8 mouse cellular contexts compared by ENCODE assay signal in the genomic region with DNA sequence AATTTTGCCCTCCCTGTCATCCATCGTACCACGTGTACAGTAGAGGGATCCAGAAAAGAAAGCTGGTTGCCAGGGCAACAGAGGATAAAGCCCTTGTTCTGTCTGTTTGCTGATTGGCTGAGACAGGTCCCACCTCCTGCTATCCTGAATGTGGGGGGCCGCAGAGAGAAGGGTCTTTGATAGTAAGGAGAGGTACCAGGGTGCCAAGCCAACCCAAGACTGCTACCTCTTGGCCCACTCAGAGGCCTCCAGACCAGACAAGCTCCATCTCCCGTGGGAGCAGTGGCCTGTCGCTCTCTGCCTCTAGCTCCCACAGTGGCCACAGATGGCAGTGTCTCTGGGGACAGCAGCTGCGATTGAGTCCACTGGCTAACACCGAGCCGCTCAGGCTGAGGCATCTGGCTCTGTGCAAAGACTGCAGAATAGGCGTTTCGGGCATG. TPM values are rescaled to one million over a fixed set of nuclear protein-coding genes. Genes with fewer than 3 reads are reported as not detected.
DNase-seq lines count a peak whose midpoint lies in the region; ATAC-seq and TF ChIP-seq lines count a peak whose summit lies in the region.

No protein-coding gene starts in this region.

- TF ChIP-seq CTCF in testis, adult 2 months (IDR thresholded peaks at IDR 0.05; ENCODE audit: control insufficient read depth, insufficient read depth, insufficient replicate concordance, low read depth, low read length), result no peak
- no peak; the same call in 1 of the 2 replicates for TF ChIP-seq CTCF in lung, postnatal 0 days (IDR thresholded peaks at IDR 0.05)

- H3K4me1 ChIP-seq in testis, adult 2 months (ENCODE audit: control insufficient read depth, insufficient read depth, low read length), result peaks cover 6% of the 10 kb centered on the region
- H3K4me1 ChIP-seq in lung, postnatal 0 days (ENCODE audit: insufficient read depth, low read depth, low read length), result no peaks in the 10 kb centered on the region

- H3K4me3 ChIP-seq in testis, adult 2 months (ENCODE audit: control insufficient read depth, low read depth, low read length), result peak overlapping the region; percentile 68
- H3K4me3 ChIP-seq in lung, postnatal 0 days (ENCODE audit: low read depth, low read length), result no peak overlapping the region

- no peak overlapping the region for H3K9ac ChIP-seq in lung, postnatal 0 days (replicated peaks; ENCODE audit: low read depth)

- H3K4me2 ChIP-seq in lung, postnatal 0 days (replicated peaks; ENCODE audit: low read depth, low read length), result no peak overlapping the region

- no peaks in the 10 kb centered on the region for H3K36me3 ChIP-seq in testis, adult 2 months (ENCODE audit: control insufficient read depth, insufficient read depth, low read length)
- H3K36me3 ChIP-seq in lung, postnatal 0 days (ENCODE audit: insufficient read depth, low read length), result no peaks in the 10 kb centered on the region

- no peaks in the 10 kb centered on the region for H3K9me3 ChIP-seq in lung, postnatal 0 days (ENCODE audit: low read length)

- TF ChIP-seq POLR2A in testis, adult 2 months (IDR thresholded peaks at IDR 0.05; ENCODE audit: control insufficient read depth, low read depth, low read length), result no peak; the same call in 1 of the 2 replicates

- no peak overlapping the region for H3K27ac ChIP-seq in testis, adult 2 months (ENCODE audit: control insufficient read depth, insufficient read depth, low read depth, low read length)
- no peak overlapping the region for H3K27ac ChIP-seq in lung, postnatal 0 days (ENCODE audit: low read length)

- H3K27me3 ChIP-seq in testis, adult 2 months (ENCODE audit: control insufficient read depth, insufficient read depth, low read length), result no peaks in the 10 kb centered on the region
- H3K27me3 ChIP-seq in lung, postnatal 0 days (replicated peaks; ENCODE audit: insufficient read depth, low read length), result no peaks in the 10 kb centered on the region

- 19% methylated on average over 10 of the region's 10 CpGs for WGBS in lung, postnatal 0 days

- no peak for DNase-seq in testis, postnatal 10 days (ENCODE audit: low spot score)
- DNase-seq in frontal cortex, adult 2 months (ENCODE audit: extremely low spot score in 1 of 2, low spot score in 1 of 2), result peak; percentile 92
- DNase-seq in left cerebral cortex, adult 9 months (ENCODE audit: low spot score in 2 of 2), result peak; percentile 87 to 93
- peak; percentile 85 for DNase-seq in retina, postnatal 1 day
- DNase-seq in lung, postnatal 0 days (ENCODE audit: low spot score), result no peak
- no peak for DNase-seq in spleen, postnatal 4 days (ENCODE audit: low spot score in 2 of 2)

- no peak for ATAC-seq in lung, postnatal 0 days
- ATAC-seq in CD4-positive, CD25-positive, alpha-beta regulatory T cell, adult 4 months, result no peak

- no peak for TF ChIP-seq EP300 in lung, postnatal 0 days (IDR thresholded peaks at IDR 0.05)

RNA-seq across cellular contexts. Expression of a gene that starts 3.8 kb away (rescaled TPM):
- 7.8 and 9.4 TPM in 2 replicates for polyA plus RNA-seq in testis, adult 2 months (2012; rRNA removed)
- polyA plus RNA-seq in frontal cortex, adult 2 months (2012; rRNA removed), result 176 and 182 TPM in 2 replicates
- not detected in 2 replicates for polyA plus RNA-seq in lung, postnatal 0 days (2015; fragmentation: Nextera tagmentation; extraction: Ambion mirVana)
- polyA plus RNA-seq in CD4-positive, CD25-positive, alpha-beta regulatory T cell, adult 4 months (2017; shearing (Covaris generic)), result not detected

RNA-seq across cellular contexts. Expression of a gene that starts 11.4 kb away (rescaled TPM):
- 14.6 and 21.3 TPM in 2 replicates for polyA plus RNA-seq in testis, adult 2 months (2012; rRNA removed)
- polyA plus RNA-seq in frontal cortex, adult 2 months (2012; rRNA removed), result 6.4 and 9.1 TPM in 2 replicates
- polyA plus RNA-seq in lung, postnatal 0 days (2015; fragmentation: Nextera tagmentation; extraction: Ambion mirVana), result 3.9 and 4.3 TPM in 2 replicates
- 10 to 100 TPM in 1 of 2 experiments, 1 to 10 TPM in 1; 6.7 to 18.5 TPM for polyA plus RNA-seq in CD4-positive, CD25-positive, alpha-beta regulatory T cell, adult 4 months (2017; shearing (Covaris generic))

RNA-seq across cellular contexts. Expression of a gene that starts 18.7 kb away (rescaled TPM):
- 12.1 and 14.0 TPM in 2 replicates for polyA plus RNA-seq in testis, adult 2 months (2012; rRNA removed)
- 344 and 374 TPM in 2 replicates for polyA plus RNA-seq in frontal cortex, adult 2 months (2012; rRNA removed)
- 0.11 and 0.26 TPM in 2 replicates for polyA plus RNA-seq in lung, postnatal 0 days (2015; fragmentation: Nextera tagmentation; extraction: Ambion mirVana)
- polyA plus RNA-seq in CD4-positive, CD25-positive, alpha-beta regulatory T cell, adult 4 months (2017; shearing (Covaris generic)), result not detected

RNA-seq across cellular contexts. Expression of a gene that starts 31.8 kb away (rescaled TPM):
- polyA plus RNA-seq in testis, adult 2 months (2012; rRNA removed), result 7.2 and 8.0 TPM in 2 replicates
- 1.4 and 2.6 TPM in 2 replicates for polyA plus RNA-seq in frontal cortex, adult 2 months (2012; rRNA removed)
- polyA plus RNA-seq in lung, postnatal 0 days (2015; fragmentation: Nextera tagmentation; extraction: Ambion mirVana), result 0.07 and 0.49 TPM in 2 replicates
- polyA plus RNA-seq in CD4-positive, CD25-positive, alpha-beta regulatory T cell, adult 4 months (2017; shearing (Covaris generic)), result 10 to 100 TPM in 1 of 2 experiments, 1 to 10 TPM in 1; 2.2 to 10.5 TPM

RNA-seq across cellular contexts. Expression of a gene that starts 42.8 kb away (rescaled TPM):
- 149 and 170 TPM in 2 replicates for polyA plus RNA-seq in testis, adult 2 months (2012; rRNA removed)
- polyA plus RNA-seq in frontal cortex, adult 2 months (2012; rRNA removed), result not detected in 2 replicates
- 0.19 TPM in 1 of 2 replicates, not detected in the other for polyA plus RNA-seq in lung, postnatal 0 days (2015; fragmentation: Nextera tagmentation; extraction: Ambion mirVana)
- not detected for polyA plus RNA-seq in CD4-positive, CD25-positive, alpha-beta regulatory T cell, adult 4 months (2017; shearing (Covaris generic))

Comparison
In these comparisons a context has a peak if more than half of its experiments do, and no peak if none do; other contexts are left out.
1. DNase-seq: peak in frontal cortex, adult 2 months (2 of 2), left cerebral cortex, adult 9 months (2 of 2) and retina, postnatal 1 day (single experiment); none in testis, postnatal 10 days (single experiment), lung, postnatal 0 days (single experiment) and spleen, postnatal 4 days (0 of 2).
2. RNA of a gene that starts 3.8 kb away (polyA plus RNA-seq): 176 to 182 TPM in frontal cortex, adult 2 months; 7.8 to 9.4 TPM in testis, adult 2 months, not detected in lung, postnatal 0 days and not detected in CD4-positive, CD25-positive, alpha-beta regulatory T cell, adult 4 months; every median in the first group is over 10 times any median in the second.
3. RNA of a gene that starts 18.7 kb away (polyA plus RNA-seq): 344 to 374 TPM in frontal cortex, adult 2 months; 12.1 to 14.0 TPM in testis, adult 2 months, 0.11 to 0.26 TPM in lung, postnatal 0 days and not detected in CD4-positive, CD25-positive, alpha-beta regulatory T cell, adult 4 months; every median in the first group is over 10 times any median in the second.